Mouse (Mus musculus) T-helper 1 cell (primary cell): ENCODE measurements around the gene Maml2.

ENCODE experiments used
- in situ Hi-C: fragments of 300-600 bp; cut with MboI, MseI; formaldehyde crosslinking; loops from one replicate; pipeline ENCODE4 v1.15.1; 2025; ENCODE audit warnings: high pct_unique_total_duplicates

Maml2 gene

DNA sequence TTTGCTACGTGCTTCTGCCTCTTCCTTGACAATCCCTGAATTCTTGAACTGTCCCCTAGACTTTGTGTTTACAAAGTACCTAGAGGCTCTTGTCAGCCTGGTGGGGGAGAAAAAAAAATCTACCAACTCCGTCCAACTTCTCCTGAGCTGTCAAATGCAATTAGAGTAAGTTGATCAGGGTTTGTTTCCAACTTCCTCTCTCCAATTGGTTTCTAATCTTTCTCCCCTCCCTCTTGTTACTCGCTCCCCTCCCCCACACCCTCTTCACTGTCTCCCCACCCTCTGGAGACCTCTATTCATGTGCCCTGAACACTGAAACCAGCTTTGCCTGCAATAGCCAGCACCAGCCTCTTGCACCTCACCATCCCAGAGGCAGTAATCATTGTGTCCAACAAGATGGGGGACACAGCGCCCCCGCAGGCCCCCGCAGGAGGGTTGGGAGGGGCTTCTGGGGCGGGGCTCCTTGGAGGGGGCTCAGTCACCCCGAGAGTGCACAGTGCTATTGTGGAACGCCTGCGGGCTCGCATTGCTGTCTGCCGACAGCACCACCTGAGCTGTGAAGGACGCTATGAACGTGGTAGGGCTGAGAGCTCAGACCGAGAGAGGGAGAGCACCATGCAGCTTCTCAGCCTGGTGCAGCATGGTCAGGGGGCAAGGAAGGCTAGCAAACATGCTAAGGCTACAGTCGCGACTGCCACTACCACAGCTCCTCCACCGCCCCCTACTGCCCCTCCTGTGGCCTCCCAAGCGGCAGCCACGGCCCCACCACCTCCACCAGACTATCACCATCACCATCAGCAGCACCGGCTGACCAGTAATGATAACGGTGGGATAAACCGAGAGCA, at the start of gene Maml2:
Maml2 (plus strand) TSS at position 290 of the 845 bp plus-strand sequence.
- in situ Hi-C loops = loop anchor here (5.0 to 10.0 kb wide), 2 partner anchors 53 to 364 kb away; partner anchors contain the start of genes Ccdc82 and Jrkl

DNA sequence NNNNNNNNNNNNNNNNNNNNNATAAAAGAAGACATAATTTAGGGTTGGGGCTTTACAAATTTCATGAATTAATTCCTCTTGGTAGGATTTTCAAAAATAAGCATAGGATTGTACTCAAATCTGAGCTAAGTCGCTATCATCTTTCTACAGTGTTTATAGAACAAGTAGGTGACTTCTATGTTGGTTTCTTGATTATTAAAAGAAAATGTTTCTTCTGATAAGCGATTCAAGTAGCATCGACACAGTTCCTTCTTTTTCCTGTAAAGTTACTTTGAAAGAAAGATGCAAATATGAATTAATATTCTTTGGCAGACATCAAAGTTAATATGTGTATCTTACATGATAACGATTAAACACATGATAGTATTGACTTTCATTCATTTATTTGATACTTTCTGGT, 49.7 kb upstream of the Maml2 start:
- in situ Hi-C loops = loop anchor here (10.0 kb wide), 2 partner anchors 47 to 167 kb away; partner anchors contain the start of gene Maml2

DNA sequence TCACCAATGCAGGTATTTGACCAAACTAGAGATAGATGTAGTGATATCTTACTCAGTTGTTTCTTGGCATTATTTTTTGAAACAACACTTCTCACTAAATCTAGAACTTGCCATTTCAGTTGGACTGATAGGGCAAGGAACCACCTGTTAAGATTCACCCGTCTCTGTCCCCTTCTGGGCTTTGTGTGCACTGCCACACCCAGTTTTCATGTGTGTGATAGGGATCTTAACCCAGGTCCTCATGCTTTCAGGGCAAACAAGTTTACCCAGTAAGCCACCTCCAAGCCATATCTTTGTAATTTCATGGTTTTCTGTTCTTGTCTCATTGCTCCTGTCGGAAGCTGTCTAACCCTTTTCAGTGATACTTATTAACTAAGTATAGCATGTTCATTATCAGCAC, 46.5 kb upstream of the Maml2 start:
- in situ Hi-C loops = no loop called here

DNA sequence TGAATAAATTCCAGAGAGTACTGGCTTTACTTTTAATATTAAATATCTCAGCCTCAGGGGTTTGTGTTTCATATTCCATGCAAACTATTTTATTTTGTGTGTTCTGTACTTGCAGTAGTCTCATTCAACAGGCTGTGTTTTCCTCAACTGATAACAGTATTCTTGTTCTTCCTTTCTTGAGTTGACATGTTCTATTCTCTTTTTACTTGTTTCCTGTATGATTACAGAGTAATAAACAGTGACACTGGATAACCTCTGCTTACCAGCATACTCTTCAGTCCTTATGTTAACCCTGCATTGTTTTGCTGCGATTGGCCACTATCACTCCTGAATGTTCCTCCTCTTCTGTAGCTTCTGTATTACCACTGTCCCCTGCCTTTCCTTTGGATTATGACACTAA, 41.0 kb upstream of the Maml2 start:
- in situ Hi-C loops = no loop called here

DNA sequence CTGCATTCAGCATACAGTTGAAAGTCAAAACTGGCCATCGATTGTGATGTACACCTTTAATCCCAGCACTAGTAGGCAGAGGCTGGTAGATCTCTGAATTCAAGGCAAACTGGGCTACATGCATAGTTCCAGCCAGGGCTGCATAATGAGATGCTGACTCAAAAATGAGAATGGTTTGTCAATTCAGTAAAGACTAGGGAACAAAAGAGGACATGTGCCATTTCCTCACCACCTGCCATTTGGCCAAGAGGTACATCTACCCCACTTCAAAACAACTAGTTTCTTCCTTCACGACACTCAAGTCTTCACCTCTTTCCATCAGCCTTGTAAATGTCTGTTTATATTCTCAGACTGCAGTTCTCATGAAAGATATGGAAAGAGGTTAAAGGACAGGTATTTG, 39.6 kb upstream of the Maml2 start:
- in situ Hi-C loops = no loop called here

DNA sequence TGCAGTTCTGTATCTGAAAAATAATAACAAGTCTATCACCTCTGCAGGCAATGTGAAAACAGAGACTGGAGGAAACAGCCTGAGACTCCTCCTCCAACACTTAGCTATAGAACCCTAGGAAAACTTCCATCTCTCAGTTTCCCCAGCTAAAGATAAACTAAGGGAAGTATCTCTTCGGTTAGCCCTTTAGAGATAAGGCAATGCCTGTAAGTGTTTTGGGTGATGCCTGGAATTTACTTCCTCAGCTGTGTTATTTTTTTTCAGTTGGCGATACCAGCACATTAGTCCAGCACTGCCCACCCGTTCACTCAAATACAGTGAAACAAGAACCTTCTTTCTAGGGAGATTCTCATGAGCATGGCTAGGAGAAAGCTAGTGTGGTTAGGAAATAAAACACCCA, 36.8 kb upstream of the Maml2 start:
- in situ Hi-C loops = no loop called here

DNA sequence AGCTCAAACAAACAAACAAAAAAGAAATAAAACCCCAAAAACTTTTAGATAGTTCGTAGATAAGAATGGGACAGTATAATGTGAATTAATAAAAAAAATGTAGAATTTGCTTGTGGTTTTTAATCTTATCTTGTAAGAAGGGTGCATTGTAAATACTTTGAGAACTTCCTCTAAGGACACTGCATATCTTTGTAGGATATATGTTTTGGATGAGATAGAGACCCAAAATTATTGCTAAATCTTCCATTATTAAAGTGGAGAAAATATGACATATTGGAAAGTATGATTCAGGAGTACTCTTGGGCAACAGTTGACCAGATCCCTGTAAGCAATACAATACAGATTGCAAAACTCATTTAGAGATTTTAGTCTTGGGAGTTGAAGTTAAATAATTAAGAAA, 24.5 kb upstream of the Maml2 start:
- in situ Hi-C loops = no loop called here

DNA sequence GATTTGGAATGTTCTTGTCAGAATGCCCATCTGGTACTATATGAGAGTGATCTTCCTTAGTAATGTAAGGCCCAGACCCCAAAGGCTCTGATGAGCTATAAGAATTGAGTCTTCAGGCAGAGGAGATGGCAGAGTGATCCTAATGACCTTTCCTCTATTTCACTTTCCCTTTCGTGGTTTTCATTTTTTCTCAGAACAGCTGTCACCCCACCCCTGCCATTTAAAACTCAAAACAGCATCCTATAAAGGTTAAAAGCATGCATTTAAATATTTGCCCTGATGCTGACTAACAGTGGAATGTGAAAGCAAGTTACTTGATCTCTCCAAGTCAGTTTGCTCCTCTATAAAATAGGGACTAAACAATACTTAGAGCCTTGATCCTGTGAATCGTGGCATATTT, 10.3 kb upstream of the Maml2 start:
- in situ Hi-C loops = no loop called here

DNA sequence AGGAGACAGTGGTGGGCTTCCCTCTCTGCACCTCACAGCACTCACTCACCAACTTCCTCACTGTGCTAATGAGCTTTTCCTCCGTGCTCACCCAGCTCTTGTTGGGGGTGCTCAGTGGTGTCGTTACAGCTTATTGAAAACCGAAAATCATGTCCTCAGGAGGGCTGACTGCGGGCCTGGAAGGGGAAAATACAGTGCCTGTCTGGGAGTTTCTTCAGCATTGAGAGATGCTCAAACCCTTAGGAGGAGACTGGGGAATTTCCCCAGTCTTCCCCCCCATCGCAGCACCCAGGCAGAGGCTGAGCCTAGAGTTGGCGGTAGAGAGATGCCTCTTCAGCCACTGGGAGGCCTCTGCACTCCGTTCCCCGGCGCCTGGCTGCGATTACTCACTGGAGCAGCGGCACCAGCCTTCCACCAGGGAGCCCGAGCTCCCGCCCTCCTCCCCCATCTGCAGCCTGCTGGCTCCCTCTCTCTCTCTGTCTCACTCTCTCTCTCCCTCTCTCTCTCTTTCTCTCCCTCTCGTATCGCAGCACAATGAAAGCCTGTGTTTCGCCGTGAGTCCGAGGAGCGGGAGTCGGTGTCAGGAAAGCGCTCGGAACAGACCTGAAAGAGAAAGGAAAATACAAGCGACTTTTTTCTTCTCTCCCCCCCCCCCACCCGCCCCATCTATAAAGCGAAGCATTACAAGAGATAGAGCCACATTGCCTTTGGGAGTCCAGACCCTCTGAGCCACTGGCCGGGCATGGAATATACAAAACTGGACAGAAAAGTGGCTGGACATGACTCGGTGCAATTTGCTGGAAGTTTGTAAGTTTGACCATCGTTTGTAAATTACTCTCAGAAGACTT, 1.3 kb upstream of the Maml2 start:
- in situ Hi-C loops = loop anchor here (5.0 to 10.0 kb wide), 2 partner anchors 52 to 366 kb away; partner anchors contain the start of genes Ccdc82 and Jrkl

DNA sequence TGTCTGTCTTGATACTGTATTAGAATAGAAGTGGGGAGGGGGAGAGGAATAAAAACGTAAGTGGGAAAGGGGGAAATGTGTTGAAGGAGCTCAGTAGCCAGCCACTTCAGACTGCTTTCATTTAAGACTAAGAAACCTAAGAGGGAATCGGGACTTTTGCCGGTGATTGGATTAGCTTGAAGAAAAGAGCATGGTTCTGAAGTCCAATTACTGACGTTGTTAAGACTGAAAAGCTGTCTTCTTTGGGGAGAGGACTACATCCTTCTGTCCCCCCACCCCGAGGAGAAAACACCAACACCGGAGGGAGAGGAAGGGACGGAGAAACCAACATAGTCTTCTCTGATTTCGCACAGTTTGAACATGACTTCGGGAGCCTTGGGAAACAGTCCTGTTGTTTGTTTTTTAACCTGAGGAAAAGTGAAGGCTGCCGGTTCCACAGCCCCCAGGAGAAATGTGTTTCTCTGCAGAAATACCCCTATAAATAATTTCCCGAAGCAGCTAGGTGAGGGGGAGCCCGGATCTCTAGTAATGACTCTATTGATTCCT, 562 bp upstream of the Maml2 start:
- in situ Hi-C loops = loop anchor here (5.0 to 10.0 kb wide), 2 partner anchors 52 to 365 kb away; partner anchors contain the start of genes Ccdc82 and Jrkl

DNA sequence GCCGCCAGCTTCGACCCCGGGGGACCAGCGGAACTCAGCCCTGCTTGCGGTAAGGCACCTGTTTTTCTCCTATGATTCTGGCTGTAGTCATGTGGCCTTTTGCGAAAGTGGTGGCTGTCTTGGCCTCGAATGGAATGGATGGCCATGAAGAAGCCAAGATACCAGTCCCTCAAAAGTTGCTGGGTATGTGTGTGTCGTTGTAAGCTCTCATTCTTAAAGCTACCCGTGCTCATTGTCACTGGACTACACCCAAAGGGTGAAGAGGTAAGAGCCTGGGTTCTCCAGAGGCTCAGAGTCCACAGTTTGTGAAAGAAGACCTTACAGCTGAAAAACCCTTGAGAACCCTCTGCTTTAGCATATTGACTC, 739 bp downstream of the Maml2 start:
- in situ Hi-C loops = loop anchor here (5.0 to 10.0 kb wide), 2 partner anchors 54 to 364 kb away; partner anchors contain the start of genes Ccdc82 and Jrkl

DNA sequence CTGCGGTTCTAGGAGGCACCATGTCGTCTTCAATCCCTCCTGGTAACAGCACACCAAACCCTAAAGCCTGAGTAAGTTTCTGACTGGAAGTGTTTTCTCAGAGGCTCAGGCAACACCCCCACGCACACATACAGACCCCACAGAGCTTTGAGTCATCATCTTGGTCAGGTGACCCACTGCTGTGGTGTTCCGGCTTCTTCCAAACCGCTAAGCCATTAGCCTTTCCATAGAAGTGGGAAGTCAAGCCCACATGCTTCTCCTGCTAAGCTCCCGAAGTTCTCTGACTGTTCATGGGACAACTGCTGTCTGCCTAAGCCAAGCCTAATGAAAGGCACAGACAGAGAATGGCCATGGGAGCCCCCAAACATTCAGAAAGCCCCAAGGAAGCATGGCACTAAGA, 1.4 kb downstream of the Maml2 start:
- in situ Hi-C loops = loop anchor here (5.0 to 10.0 kb wide), 2 partner anchors 54 to 363 kb away; partner anchors contain the start of genes Ccdc82 and Jrkl

DNA sequence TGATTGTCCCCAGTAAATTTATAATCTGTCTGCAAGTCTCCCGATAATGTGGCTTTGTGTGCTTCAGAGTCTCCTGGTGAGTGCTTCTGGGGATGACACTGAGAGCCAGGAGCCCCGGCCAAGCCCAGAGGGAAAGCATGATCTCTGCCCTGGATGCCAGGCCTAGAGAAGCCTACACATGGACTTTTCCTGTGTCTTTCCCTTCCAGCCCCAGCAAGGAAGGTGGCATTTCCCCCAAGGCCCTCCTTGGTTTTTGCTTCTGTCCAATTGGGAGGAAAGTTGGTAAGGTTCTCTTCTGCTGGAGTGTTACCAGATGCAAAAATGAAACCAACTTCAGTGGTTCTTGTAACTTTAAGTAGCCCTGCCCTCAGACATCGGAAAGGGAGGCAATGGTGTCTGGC, 2.3 kb downstream of the Maml2 start:
- in situ Hi-C loops = loop anchor here (10.0 to 25.0 kb wide), 4 partner anchors 125 to 1612 kb away; partner anchors contain the start of gene Izumo1r

DNA sequence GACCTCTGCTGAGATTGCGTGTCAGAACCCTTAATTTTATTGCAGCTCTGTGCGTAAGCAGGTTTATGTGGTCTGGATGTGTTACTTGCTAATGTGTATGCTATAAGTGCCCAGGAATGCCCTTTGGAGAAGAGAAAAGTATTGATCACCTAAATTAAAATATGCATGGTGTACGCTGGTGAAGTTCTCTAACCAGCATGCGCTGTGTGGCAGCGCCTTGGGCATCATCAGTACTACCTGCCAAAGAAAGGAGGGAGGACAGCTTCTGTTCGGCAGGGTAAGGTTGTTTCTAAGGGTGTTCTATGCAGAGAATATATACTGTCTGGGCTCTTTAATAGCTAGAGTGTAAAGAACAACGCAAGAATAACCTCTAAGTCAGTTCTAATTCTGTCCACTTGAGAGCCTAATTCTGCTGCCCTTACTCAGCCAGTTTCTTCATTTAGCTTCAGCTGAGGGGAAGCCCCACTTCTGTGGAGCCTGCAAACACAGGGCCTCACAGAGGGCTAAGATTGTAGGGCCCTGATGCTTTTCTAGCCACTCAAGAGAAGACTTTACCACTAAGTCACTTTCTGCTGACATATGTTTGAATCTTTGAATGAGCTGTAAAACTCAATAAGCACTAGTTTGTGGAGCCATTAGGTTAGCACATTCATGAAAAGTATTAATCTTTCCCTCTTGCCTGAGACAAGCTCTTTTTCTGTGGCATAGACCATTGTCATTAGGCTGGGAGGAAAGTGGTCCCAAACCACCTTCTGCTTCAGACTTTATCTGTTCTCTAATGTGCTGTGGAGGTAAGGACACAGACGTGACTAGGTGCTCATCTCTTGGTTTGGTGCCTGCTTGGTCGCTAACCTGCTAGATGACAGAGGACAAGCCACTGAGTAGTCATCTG, 3.4 kb downstream of the Maml2 start:
- in situ Hi-C loops = loop anchor here (10.0 to 25.0 kb wide), 4 partner anchors 124 to 1611 kb away; partner anchors contain the start of gene Izumo1r

DNA sequence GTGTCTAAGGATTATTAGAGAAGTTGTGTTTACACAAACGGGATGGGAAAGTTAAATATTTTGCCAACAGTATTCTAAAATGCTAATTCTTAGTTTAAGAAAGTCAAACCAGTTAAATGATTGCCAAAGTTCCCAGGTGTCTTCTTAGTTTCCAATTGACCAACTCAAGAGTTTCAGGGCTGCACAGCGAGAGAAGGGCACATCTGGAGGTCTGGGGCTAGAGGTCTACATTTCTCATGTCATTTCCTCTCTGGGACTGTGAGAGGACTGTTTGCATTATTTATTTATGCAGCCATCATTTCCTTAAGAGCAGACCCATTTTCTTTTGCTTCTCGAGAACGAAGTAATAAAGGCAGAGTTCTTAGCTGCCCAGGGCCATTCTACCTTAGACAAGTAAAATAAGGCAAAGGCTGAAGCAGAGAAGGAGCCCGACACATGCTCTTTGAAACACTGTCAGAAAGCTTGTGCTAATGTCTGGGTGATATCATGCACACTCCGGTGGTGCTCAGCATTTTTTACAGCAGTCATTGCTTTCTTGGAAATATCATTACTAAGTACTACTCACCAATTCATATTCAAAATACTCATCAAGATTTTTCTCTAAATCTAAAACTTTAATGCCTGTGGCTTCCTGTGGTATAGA, 4.5 kb downstream of the Maml2 start:
- in situ Hi-C loops = loop anchor here (10.0 to 25.0 kb wide), 4 partner anchors 122 to 1610 kb away; partner anchors contain the start of gene Izumo1r

DNA sequence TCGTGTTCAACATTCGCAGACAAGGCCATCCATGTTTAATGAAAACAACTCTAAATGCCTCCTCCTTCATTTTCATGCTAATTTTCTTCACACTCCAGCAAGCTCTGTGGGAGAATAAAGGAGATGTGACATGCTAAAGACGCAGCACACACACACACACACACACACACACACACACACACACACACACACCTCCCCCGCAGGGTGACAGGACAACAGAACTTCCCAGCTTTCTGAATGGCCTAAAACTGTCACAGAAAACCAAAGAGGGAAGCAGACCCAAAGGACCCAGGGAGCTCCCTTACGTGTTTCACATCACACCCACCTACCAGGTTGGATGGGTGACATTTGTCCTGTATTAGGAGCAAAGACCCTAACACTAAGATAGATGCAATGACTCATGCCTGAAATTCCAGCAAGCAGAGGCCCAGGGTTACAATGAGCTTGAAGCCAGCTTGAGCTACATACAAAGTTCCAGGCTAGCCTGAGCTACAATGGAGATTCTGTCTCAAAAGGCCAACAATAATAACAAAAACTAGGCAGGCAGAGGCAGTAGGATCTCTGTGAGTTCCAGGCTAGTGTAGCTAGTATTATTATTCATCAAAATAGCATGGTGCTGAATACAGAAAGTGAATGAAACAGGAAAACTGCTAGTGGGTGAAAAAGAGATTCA, 5.5 kb downstream of the Maml2 start:
- in situ Hi-C loops = loop anchor here (10.0 to 25.0 kb wide), 4 partner anchors 122 to 1609 kb away; partner anchors contain the start of gene Izumo1r

DNA sequence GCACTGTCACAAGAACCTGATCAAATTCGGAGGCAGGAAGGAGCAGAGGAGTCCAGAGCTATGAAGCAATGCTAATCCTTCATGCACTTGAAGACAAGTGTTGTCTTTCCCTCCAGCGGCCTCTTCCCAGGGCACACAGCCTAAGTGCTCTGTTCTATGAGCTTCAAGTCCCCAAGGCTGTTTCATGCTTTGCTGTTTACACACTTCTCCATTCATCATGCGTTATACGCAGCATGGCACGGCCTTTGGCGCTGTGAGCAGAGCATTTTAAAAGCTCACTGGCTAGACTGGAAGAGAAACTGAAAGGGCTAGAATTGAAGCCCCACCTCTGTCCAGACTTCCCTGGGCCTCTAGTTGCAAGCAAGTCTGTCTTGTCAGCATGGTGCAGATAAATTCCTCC, 6.2 kb downstream of the Maml2 start:
- in situ Hi-C loops = loop anchor here (10.0 to 25.0 kb wide), 4 partner anchors 121 to 1608 kb away; partner anchors contain the start of gene Izumo1r

DNA sequence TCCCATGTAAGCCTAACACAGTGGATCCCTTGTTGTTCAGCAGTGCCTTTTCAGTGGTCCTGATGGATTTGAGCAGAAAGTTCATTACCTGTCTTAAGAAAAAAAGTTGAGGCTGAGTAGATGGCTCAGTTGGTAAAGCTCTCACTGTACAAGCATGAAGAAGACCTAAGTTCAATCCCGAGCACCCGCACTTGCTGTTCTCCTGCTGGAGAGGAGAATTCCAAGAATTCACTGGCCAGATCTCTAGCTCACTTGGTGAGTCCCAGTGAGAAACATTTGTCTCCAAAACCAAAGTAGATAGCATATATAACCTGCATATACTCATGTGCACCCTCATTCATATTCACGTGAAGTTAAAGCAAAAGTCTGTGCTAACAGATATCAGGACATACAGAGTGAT, 8.7 kb downstream of the Maml2 start:
- in situ Hi-C loops = loop anchor here (10.0 to 25.0 kb wide), 4 partner anchors 118 to 1606 kb away; partner anchors contain the start of gene Izumo1r

DNA sequence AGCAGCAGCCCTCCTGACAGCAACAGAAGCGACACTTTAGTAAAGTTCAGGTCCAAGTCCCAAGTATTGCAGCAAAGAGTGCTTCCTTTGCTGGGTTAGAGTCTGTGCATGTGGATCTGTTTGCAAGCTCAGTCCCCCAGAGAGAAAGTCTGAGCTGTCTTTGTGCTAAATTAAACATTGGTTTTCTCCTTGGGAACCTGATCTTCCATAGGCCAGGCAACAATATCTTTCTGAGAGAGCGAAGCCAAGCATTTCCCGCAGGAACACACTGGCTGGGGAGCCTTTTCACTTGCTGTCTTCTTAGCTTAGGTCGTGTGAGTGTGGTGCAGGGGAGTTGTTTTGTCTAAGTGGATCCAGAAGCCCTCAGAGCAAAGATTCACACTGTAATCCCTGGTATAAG, 9.5 kb downstream of the Maml2 start:
- in situ Hi-C loops = loop anchor here (10.0 to 25.0 kb wide), 4 partner anchors 118 to 1605 kb away; partner anchors contain the start of gene Izumo1r
